Mouse (Mus musculus): ENCODE measurements at regions not wholly inside any gene's neighbourhood (a gene's known extent, or its start where the extent isn't known, plus 50 kb on each side); places are given as distances from the start of the nearest gene placed in this dataset.

GRCm38 (mm10) chr7:113105359-113105758 is 101.9 kb upstream of the Arntl start:
- H3K9me3 ChIP-seq (replicated peaks): no peaks in the 10 kb centered on the region
- H3K27me3 ChIP-seq (ENCODE audit: insufficient read depth, low read length): no peaks in the 10 kb centered on the region
- DNase-seq (ENCODE audit: low spot score): no peak
- TF ChIP-seq CTCF (IDR thresholded peaks at IDR 0.05; ENCODE audit: low read depth, low read length) (no peak), GATA2 (IDR thresholded peaks at IDR 0.05; ENCODE audit: borderline replicate concordance, low read depth, low read length) (no peak), TAL1 (conservative IDR thresholded peaks at IDR 0.05; ENCODE audit: low read depth, low read length) (no peak), POLR2AphosphoS5 (IDR thresholded peaks at IDR 0.05; ENCODE audit: insufficient replicate concordance, low read depth, low read length) (no peak), GATA1 (IDR thresholded peaks at IDR 0.05; ENCODE audit: borderline replicate concordance, low read length) (no peak)
- H3K4me3 ChIP-seq (ENCODE audit: low read depth, low read length): no peak overlapping the region
- ATAC-seq (ENCODE audit: extremely low read depth, insufficient number of reproducible peaks, low FRiP score, poor library complexity, severe bottlenecking): no peak
- H3K4me1 ChIP-seq (ENCODE audit: insufficient read depth, low read depth, low read length): no peaks in the 10 kb centered on the region
- H3K36me3 ChIP-seq (replicated peaks): no peaks in the 10 kb centered on the region

- H3K4me3 ChIP-seq (ENCODE audit: low read depth, low read length): no peak overlapping the region
- TF ChIP-seq TAL1 (conservative IDR thresholded peaks at IDR 0.05; ENCODE audit: low read depth, low read length): no peak
- TF ChIP-seq POLR2AphosphoS5 (IDR thresholded peaks at IDR 0.05; ENCODE audit: insufficient replicate concordance, low read depth, low read length): no peak
- TF ChIP-seq GATA1 (IDR thresholded peaks at IDR 0.05; ENCODE audit: borderline replicate concordance, low read length): no peak
- no peak for ATAC-seq (ENCODE audit: extremely low read depth, insufficient number of reproducible peaks, low FRiP score, poor library complexity, severe bottlenecking)
- no peaks in the 10 kb centered on the region for H3K9me3 ChIP-seq (replicated peaks)
- no peaks in the 10 kb centered on the region for H3K4me1 ChIP-seq (ENCODE audit: insufficient read depth, low read depth, low read length)
- no peak for DNase-seq (ENCODE audit: low spot score)
- H3K27me3 ChIP-seq (ENCODE audit: insufficient read depth, low read length): no peaks in the 10 kb centered on the region
- H3K36me3 ChIP-seq (replicated peaks): no peaks in the 10 kb centered on the region
Observed at GRCm38 (mm10) chr7:113106731-113107130, 100.5 kb upstream of the Arntl start.

- Histone ChIP-seq H3K4me1 (ENCODE audit: insufficient read depth, low read depth, low read length) (no peaks in the 10 kb centered on the region), H3K27me3 (ENCODE audit: insufficient read depth, low read length) (no peaks in the 10 kb centered on the region), H3K9me3 (replicated peaks) (no peaks in the 10 kb centered on the region), H3K36me3 (replicated peaks) (no peaks in the 10 kb centered on the region), H3K4me3 (ENCODE audit: low read depth, low read length) (no peak overlapping the region)
- DNase-seq (ENCODE audit: low spot score) (no peak), ATAC-seq (ENCODE audit: extremely low read depth, insufficient number of reproducible peaks, low FRiP score, poor library complexity, severe bottlenecking) (no peak)
- TF ChIP-seq CTCF (IDR thresholded peaks at IDR 0.05; ENCODE audit: low read depth, low read length) (no peak), GATA1 (IDR thresholded peaks at IDR 0.05; ENCODE audit: borderline replicate concordance, low read length) (no peak), TAL1 (conservative IDR thresholded peaks at IDR 0.05; ENCODE audit: low read depth, low read length) (no peak), GATA2 (IDR thresholded peaks at IDR 0.05; ENCODE audit: borderline replicate concordance, low read depth, low read length) (no peak), POLR2AphosphoS5 (IDR thresholded peaks at IDR 0.05; ENCODE audit: insufficient replicate concordance, low read depth, low read length) (no peak)
Observed at GRCm38 (mm10) chr7:113107965-113108364, 99.3 kb upstream of the Arntl start.

- Histone ChIP-seq H3K27me3 (ENCODE audit: insufficient read depth, low read length) (no peaks in the 10 kb centered on the region; the same call in 1 of the 2 replicates), H3K4me3 (ENCODE audit: low read depth, low read length) (no peak overlapping the region), H3K9me3 (replicated peaks) (no peaks in the 10 kb centered on the region), H3K4me1 (ENCODE audit: insufficient read depth, low read depth, low read length) (no peaks in the 10 kb centered on the region), H3K36me3 (replicated peaks) (no peaks in the 10 kb centered on the region)
- no peak for TF ChIP-seq TAL1 (conservative IDR thresholded peaks at IDR 0.05; ENCODE audit: low read depth, low read length)
- no peak for TF ChIP-seq CTCF (IDR thresholded peaks at IDR 0.05; ENCODE audit: low read depth, low read length)
- TF ChIP-seq GATA2 (IDR thresholded peaks at IDR 0.05; ENCODE audit: borderline replicate concordance, low read depth, low read length): no peak
- TF ChIP-seq POLR2AphosphoS5 (IDR thresholded peaks at IDR 0.05; ENCODE audit: insufficient replicate concordance, low read depth, low read length): no peak
- TF ChIP-seq GATA1 (IDR thresholded peaks at IDR 0.05; ENCODE audit: borderline replicate concordance, low read length): no peak
- DNase-seq (ENCODE audit: low spot score) (no peak), ATAC-seq (ENCODE audit: extremely low read depth, insufficient number of reproducible peaks, low FRiP score, poor library complexity, severe bottlenecking) (no peak)
Observed at GRCm38 (mm10) chr7:113108442-113109000, 98.7 kb upstream of the Arntl start.

GRCm38 (mm10) chr7:113109481-113109880 is 97.8 kb upstream of the Arntl start:
- H3K36me3 ChIP-seq (replicated peaks): no peaks in the 10 kb centered on the region
- DNase-seq (ENCODE audit: low spot score): no peak
- H3K9me3 ChIP-seq (replicated peaks): no peaks in the 10 kb centered on the region
- ATAC-seq (ENCODE audit: extremely low read depth, insufficient number of reproducible peaks, low FRiP score, poor library complexity, severe bottlenecking): no peak
- no peaks in the 10 kb centered on the region; the same call in 1 of the 2 replicates for H3K27me3 ChIP-seq (ENCODE audit: insufficient read depth, low read length)
- no peak overlapping the region for H3K4me3 ChIP-seq (ENCODE audit: low read depth, low read length)
- no peak for TF ChIP-seq POLR2AphosphoS5 (IDR thresholded peaks at IDR 0.05; ENCODE audit: insufficient replicate concordance, low read depth, low read length)
- no peak for TF ChIP-seq GATA1 (IDR thresholded peaks at IDR 0.05; ENCODE audit: borderline replicate concordance, low read length)
- no peak for TF ChIP-seq CTCF (IDR thresholded peaks at IDR 0.05; ENCODE audit: low read depth, low read length)
- TF ChIP-seq TAL1 (conservative IDR thresholded peaks at IDR 0.05; ENCODE audit: low read depth, low read length): no peak
- no peak for TF ChIP-seq GATA2 (IDR thresholded peaks at IDR 0.05; ENCODE audit: borderline replicate concordance, low read depth, low read length)
- no peaks in the 10 kb centered on the region for H3K4me1 ChIP-seq (ENCODE audit: insufficient read depth, low read depth, low read length)

GRCm38 (mm10) chr7:113110867-113111508 is 96.3 kb upstream of the Arntl start:
- TF ChIP-seq GATA2 (IDR thresholded peaks at IDR 0.05; ENCODE audit: borderline replicate concordance, low read depth, low read length): no peak
- no peak for TF ChIP-seq CTCF (IDR thresholded peaks at IDR 0.05; ENCODE audit: low read depth, low read length)
- no peak for TF ChIP-seq POLR2AphosphoS5 (IDR thresholded peaks at IDR 0.05; ENCODE audit: insufficient replicate concordance, low read depth, low read length)
- no peak for TF ChIP-seq TAL1 (conservative IDR thresholded peaks at IDR 0.05; ENCODE audit: low read depth, low read length)
- TF ChIP-seq GATA1 (IDR thresholded peaks at IDR 0.05; ENCODE audit: borderline replicate concordance, low read length): no peak

More at GRCm38 (mm10) chr7:113110867-113111508, 96.3 kb upstream of the Arntl start:
- ATAC-seq (ENCODE audit: extremely low read depth, insufficient number of reproducible peaks, low FRiP score, poor library complexity, severe bottlenecking) (no peak), DNase-seq (ENCODE audit: low spot score) (no peak)
- no peaks in the 10 kb centered on the region; the same call in 1 of the 2 replicates for H3K27me3 ChIP-seq (ENCODE audit: insufficient read depth, low read length)
- H3K4me3 ChIP-seq (ENCODE audit: low read depth, low read length): no peak overlapping the region
- H3K9me3 ChIP-seq (replicated peaks): no peaks in the 10 kb centered on the region
- no peaks in the 10 kb centered on the region for H3K4me1 ChIP-seq (ENCODE audit: insufficient read depth, low read depth, low read length)
- no peaks in the 10 kb centered on the region for H3K36me3 ChIP-seq (replicated peaks)

Measured in G1E (cell line).